Comparison of ENCODE assay signal across 8 mouse cellular contexts in genomic region chr16:38432498-38433425, GRCm38 (mm10). TPM values are rescaled to one million over a fixed set of nuclear protein-coding genes. Genes with fewer than 3 reads are reported as not detected.
A peak's percentile ranks its signal among the peaks of the same experiment; 100 is the strongest.
DNase-seq lines count a peak whose midpoint lies in the region; ATAC-seq and TF ChIP-seq lines count a peak whose summit lies in the region.
"Had no signal": no experiment of that assay in that cellular context is flagged by ENCODE, and none has a peak within 500 bp of the region (broad histone marks: within the 10 kb centered on the region; RNA-seq: fewer than 3 reads in every experiment).

TSS of gene Pla1a (minus strand) at chr16:38433145.

- TF ChIP-seq CTCF in C2C12 (IDR thresholded peaks at IDR 0.05; ENCODE audit: control insufficient read depth, insufficient read depth, insufficient read length) = no peak
- no peak for TF ChIP-seq CTCF in cerebellum, adult 2 months (IDR thresholded peaks at IDR 0.05; ENCODE audit: borderline replicate concordance, insufficient read depth, low read depth, low read length)
- TF ChIP-seq CTCF in midbrain, postnatal 0 days (IDR thresholded peaks at IDR 0.05) = no peak

- H3K27ac ChIP-seq in cerebellum, adult 2 months (ENCODE audit: insufficient read depth, low read length) = no peak within 1 kb of the TSS
- H3K27ac ChIP-seq in forebrain, embryonic 12.5 days = no peak within 1 kb of the TSS
- no peak within 1 kb of the TSS for H3K27ac ChIP-seq in midbrain, postnatal 0 days (ENCODE audit: low read depth, low read length)
- H3K27ac ChIP-seq: embryonic facial prominence, embryonic 13.5 days had no signal

- H3K79me3 ChIP-seq in C2C12 (ENCODE audit: low read depth) = no peaks in the 10 kb centered on the region

- no peak for TF ChIP-seq POLR2A in cerebellum, adult 2 months (IDR thresholded peaks at IDR 0.05; ENCODE audit: borderline replicate concordance, insufficient read depth, low read length)

- WGBS in cerebellum, adult 2 months = 71% methylated on average over 11 of the region's 11 CpGs
- WGBS in forebrain, embryonic 12.5 days = 89% methylated on average over 11 of the region's 11 CpGs
- 84% methylated on average over 11 of the region's 11 CpGs for WGBS in midbrain, postnatal 0 days

- no peak within 1 kb of the TSS for H3K9ac ChIP-seq in forebrain, embryonic 12.5 days
- H3K9ac ChIP-seq in midbrain, postnatal 0 days (replicated peaks; ENCODE audit: low read length, poor library complexity, severe bottlenecking) = no peak within 1 kb of the TSS
- H3K9ac ChIP-seq: embryonic facial prominence, embryonic 13.5 days had no signal

- H3K4me1 ChIP-seq in cerebellum, adult 2 months (ENCODE audit: control insufficient read depth, insufficient read depth, low read length) = no peaks in the 10 kb centered on the region
- H3K4me1 ChIP-seq in forebrain, embryonic 12.5 days = no peaks in the 10 kb centered on the region
- no peaks in the 10 kb centered on the region for H3K4me1 ChIP-seq in midbrain, postnatal 0 days (ENCODE audit: insufficient read depth, low read length)
- H3K4me1 ChIP-seq: embryonic facial prominence, embryonic 13.5 days had no signal

- no peaks in the 10 kb centered on the region for H3K27me3 ChIP-seq in C2C12 (ENCODE audit: control insufficient read depth, insufficient read depth, insufficient read length)
- no peaks in the 10 kb centered on the region for H3K27me3 ChIP-seq in cerebellum, adult 2 months (ENCODE audit: control insufficient read depth, insufficient read depth, low read length)
- no peaks in the 10 kb centered on the region for H3K27me3 ChIP-seq in forebrain, embryonic 12.5 days
- no peaks in the 10 kb centered on the region for H3K27me3 ChIP-seq in midbrain, postnatal 0 days (ENCODE audit: insufficient read depth, low read length)
- H3K27me3 ChIP-seq: embryonic facial prominence, embryonic 13.5 days had no signal

- no peak for ATAC-seq in forebrain, embryonic 12.5 days (ENCODE audit: low FRiP score)
- ATAC-seq in midbrain, postnatal 0 days (ENCODE audit: low FRiP score) = no peak

- no peaks in the 10 kb centered on the region for H3K9me3 ChIP-seq in forebrain, embryonic 12.5 days
- H3K9me3 ChIP-seq in midbrain, postnatal 0 days (ENCODE audit: low read length) = no peaks in the 10 kb centered on the region
- H3K9me3 ChIP-seq: embryonic facial prominence, embryonic 13.5 days had no signal

- H3ac ChIP-seq in C2C12 (ENCODE audit: control insufficient read depth, insufficient read length, low read depth) = no peak within 1 kb of the TSS

- H3K36me3 ChIP-seq in C2C12 (ENCODE audit: control insufficient read depth, insufficient read depth) = no peaks in the 10 kb centered on the region
- no peaks in the 10 kb centered on the region for H3K36me3 ChIP-seq in forebrain, embryonic 12.5 days (replicated peaks)
- H3K36me3 ChIP-seq in midbrain, postnatal 0 days (ENCODE audit: insufficient read depth, low read length) = no peaks in the 10 kb centered on the region
- H3K36me3 ChIP-seq: embryonic facial prominence, embryonic 13.5 days had no signal

- H3K79me2 ChIP-seq in C2C12 (ENCODE audit: control insufficient read depth, insufficient read depth) = no peaks in the 10 kb centered on the region

- H3K4me3 ChIP-seq in C2C12 (ENCODE audit: insufficient read depth, poor library complexity, severe bottlenecking) = no peak within 1 kb of the TSS
- H3K4me3 ChIP-seq in cerebellum, adult 2 months (replicated peaks; ENCODE audit: insufficient read depth, low read depth, low read length) = no peak within 1 kb of the TSS
- no peak within 1 kb of the TSS for H3K4me3 ChIP-seq in forebrain, embryonic 12.5 days (replicated peaks)
- no peak within 1 kb of the TSS for H3K4me3 ChIP-seq in midbrain, postnatal 0 days (ENCODE audit: low read depth, low read length)
- H3K4me3 ChIP-seq: embryonic facial prominence, embryonic 13.5 days had no signal

- DNase-seq in 3134 (ENCODE audit: extremely low read depth, insufficient read length, low spot score) = peak; percentile 66
- no peak for DNase-seq in gonadal fat pad, adult 2 months (ENCODE audit: low read depth)
- DNase-seq in kidney, postnatal 25 days = peak; percentile 17 to 56
- no peak for DNase-seq in cerebellum, adult 2 months
- no peak for DNase-seq in midbrain, postnatal 0 days (ENCODE audit: low spot score)

- no peak within 1 kb of the TSS for H3K4me2 ChIP-seq in forebrain, embryonic 12.5 days
- H3K4me2 ChIP-seq in midbrain, postnatal 0 days (ENCODE audit: low read depth, low read length, poor library complexity, severe bottlenecking) = no peak within 1 kb of the TSS
- H3K4me2 ChIP-seq: embryonic facial prominence, embryonic 13.5 days had no signal

TF ChIP-seq in C2C12, 6 proteins besides CTCF, POLR2A, EP300 and RAD21:
- TF ChIP-seq USF1 (IDR thresholded peaks at IDR 0.05; ENCODE audit: low read depth) (peak; percentile 39), CEBPB (IDR thresholded peaks at IDR 0.05; ENCODE audit: low read depth) (peak; percentile 68), FOSL1 (IDR thresholded peaks at IDR 0.05; ENCODE audit: insufficient read depth, low read length, poor library complexity, severe bottlenecking) (no peak)

RNA-seq across cellular contexts. Expression of gene Pla1a, which starts in this region (rescaled TPM):
- polyA plus RNA-seq in C2C12 (2012; fragmentation: generic; extraction: Trizol) = 3.0 TPM
- 18.2 and 19.5 TPM in 2 replicates for polyA plus RNA-seq in gonadal fat pad, adult 2 months (2012; rRNA removed)
- 1.2 and 1.6 TPM in 2 replicates for polyA plus RNA-seq in cerebellum, adult 2 months (2012; rRNA removed)
- polyA plus RNA-seq in forebrain, embryonic 12.5 days (2016; fragmentation: Nextera tagmentation; extraction: Ambion mirVana) = 0.15 and 0.73 TPM in 2 replicates
- total RNA-seq in midbrain, postnatal 0 days (2014; rRNA removed) = 1.4 and 1.5 TPM in 2 replicates
- 0.97 and 1.6 TPM in 2 replicates for polyA plus RNA-seq in midbrain, postnatal 0 days (2015; fragmentation: Nextera tagmentation; extraction: Ambion mirVana)

Comparison
In these comparisons a context has a peak if more than half of its experiments do, and no peak if none do; other contexts are left out.
1. DNase-seq: peak in 3134 (single experiment) and kidney, postnatal 25 days (2 of 2); none in gonadal fat pad, adult 2 months (single experiment), cerebellum, adult 2 months (0 of 2) and midbrain, postnatal 0 days (single experiment).